Mouse (Mus musculus) heart, postnatal 0 days (tissue): ENCODE results near the gene Ppp2r3a. TPM values are rescaled to one million over a fixed set of nuclear protein-coding genes. Genes with fewer than 3 reads are reported as not detected.

ENCODE experiments used
- ATAC-seq: fragments of 200-750 bp; cut with Nextera tagmentation; 2 replicates; pipeline ENCODE4 v1.8.0; 2017; ENCODE audit warnings: low read depth, moderate number of reproducible peaks, moderate library complexity; ENCODE audit not compliant: insufficient read depth
- DNase-seq: peaks from one replicate; pipeline ENCODE4 v3.0.0-alpha.2; 2016; ENCODE audit warnings: low spot score
- H3K27ac ChIP-seq: fragments of 300-500 bp; sonication (generic); 2 replicates; pipeline ENCODE4 v1.5.1; 2014; ENCODE audit warnings: low read depth, mild to moderate bottlenecking
- H3K27me3 ChIP-seq: fragments of 300-500 bp; sonication (generic); 2 replicates; pipeline ENCODE4 v1.6.1; 2014; ENCODE audit warnings: low read length, mixed read lengths; ENCODE audit not compliant: control insufficient read depth, insufficient read depth
- H3K36me3 ChIP-seq: fragments of 300-500 bp; sonication (generic); replicated peaks from 2 replicates; pipeline ENCODE4 v1.6.1; 2014; ENCODE audit warnings: low read length, mixed read lengths; ENCODE audit not compliant: control insufficient read depth, insufficient read depth
- H3K4me1 ChIP-seq: fragments of 300-500 bp; sonication (generic); 2 replicates; pipeline ENCODE4 v1.6.1; 2014; ENCODE audit warnings: antibody characterized with exemption; ENCODE audit not compliant: control insufficient read depth, insufficient read depth
- H3K4me2 ChIP-seq: fragments of 300-500 bp; sonication (generic); 2 replicates; pipeline ENCODE4 v1.6.1; 2014; ENCODE audit warnings: low read depth, mild to moderate bottlenecking, low read length, moderate library complexity
- H3K4me3 ChIP-seq: fragments of 300-500 bp; sonication (generic); 2 replicates; pipeline ENCODE4 v1.5.1; 2014; ENCODE audit warnings: low read depth, low read length
- H3K9ac ChIP-seq: fragments of 300-500 bp; sonication (generic); replicated peaks from 2 replicates; pipeline ENCODE4 v1.6.1; 2014; ENCODE audit warnings: low read depth, low read length, mixed read lengths
- H3K9me3 ChIP-seq: fragments of 300-500 bp; sonication (generic); replicated peaks from 2 replicates; pipeline ENCODE4 v1.6.1; 2016; ENCODE audit warnings: low read length; ENCODE audit not compliant: control insufficient read depth
- CTCF ChIP-seq: IDR thresholded peaks from 2 replicates; pipeline ENCODE4 v1.5.1; 2016; ENCODE audit warnings: antibody characterized with exemption, control low read depth, low read depth
- EP300 ChIP-seq: IDR thresholded peaks from 2 replicates; pipeline ENCODE4 v1.6.1; 2016; ENCODE audit warnings: antibody characterized with exemption, low read depth
- WGBS: fragments of 180-500 bp; shearing (Covaris S2); extraction: QIAGEN DNeasy Blood & Tissue Kit; methylation state at CpG from one replicate; pipeline ENCODE4 v1.1.7; 2014; 5-methylcytosine and 5-hydroxymethylcytosine counted together
- polyA plus RNA-seq: library from polyadenylated mRNA; unstranded; fragments of >200 nt; fragmentation: Nextera tagmentation; extraction: Ambion mirVana; gene quantifications from 2 replicates; pipeline ENCODE4 v1.2.1, GENCODE M21; 2015
- total RNA-seq: library from RNA; depleted of rRNA; stranded (reverse); fragments of >200 nt; gene quantifications from 2 replicates; pipeline ENCODE4 v1.2.3, GENCODE M21; 2014; ENCODE audit warnings: low replicate concordance; rRNA removed

Ppp2r3a gene
- total and polyA plus RNA-seq, 2 experiments from 2014 or later, result 63.3 to 99.0 TPM

GRCm38 (mm10) chr9:101065076-101065602 lies 186.5 kb downstream of the Ppp2r3a start:
- no peak overlapping the region for H3K4me2 ChIP-seq
- no peaks in the 10 kb centered on the region for H3K4me1 ChIP-seq
- WGBS, result 86% methylated on average over 3 of the region's 3 CpGs
- H3K9ac ChIP-seq, result no peak overlapping the region
- no peaks in the 10 kb centered on the region for H3K27me3 ChIP-seq
- ATAC-seq, result no peak
- H3K36me3 ChIP-seq, result no peaks in the 10 kb centered on the region
- no peak for DNase-seq
- no peaks in the 10 kb centered on the region for H3K9me3 ChIP-seq
- no peak overlapping the region for H3K27ac ChIP-seq
- TF ChIP-seq CTCF, result no peak
- TF ChIP-seq EP300, result no peak
- H3K4me3 ChIP-seq, result no peak overlapping the region

GRCm38 (mm10) chr9:101062253-101062780 lies 189.3 kb downstream of the Ppp2r3a start:
- ATAC-seq (no peak), DNase-seq (no peak)
- no peaks in the 10 kb centered on the region for H3K36me3 ChIP-seq
- H3K4me1 ChIP-seq, result no peaks in the 10 kb centered on the region
- H3K4me2 ChIP-seq, result no peak overlapping the region
- H3K9ac ChIP-seq, result no peak overlapping the region
- H3K27me3 ChIP-seq, result no peaks in the 10 kb centered on the region
- no peak overlapping the region for H3K27ac ChIP-seq
- H3K9me3 ChIP-seq, result no peaks in the 10 kb centered on the region
- H3K4me3 ChIP-seq, result no peak overlapping the region
- TF ChIP-seq CTCF (no peak), EP300 (no peak)
- WGBS, result 73% methylated on average over 6 of the region's 6 CpGs

DNA sequence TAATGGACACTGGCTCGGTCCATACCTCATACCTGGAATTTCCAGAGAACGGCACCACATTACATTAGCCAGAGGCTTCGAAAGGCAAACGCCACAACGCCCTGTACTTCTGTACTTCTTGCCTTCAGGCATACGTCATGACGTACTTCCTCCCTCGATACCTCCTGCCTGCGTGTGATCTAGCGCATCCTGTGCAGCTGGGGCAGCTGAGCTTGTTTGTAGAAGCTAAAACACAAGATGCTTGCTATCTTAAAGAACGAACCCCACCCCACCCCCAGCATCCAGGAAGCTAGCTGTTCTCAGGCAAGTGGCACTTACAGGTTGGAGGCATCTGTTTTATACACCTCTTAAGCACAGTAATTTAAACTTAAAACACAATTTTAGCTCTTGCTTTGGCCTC lies 190.6 kb downstream of the Ppp2r3a start:
- H3K4me1 ChIP-seq, result no peaks in the 10 kb centered on the region
- H3K4me2 ChIP-seq, result no peak overlapping the region
- DNase-seq (no peak), ATAC-seq (no peak)
- H3K27ac ChIP-seq, result peak overlapping the region; percentile 30; the same call in 1 of the 2 replicates
- WGBS, result 73% methylated on average over 11 of the region's 11 CpGs
- H3K9me3 ChIP-seq, result no peaks in the 10 kb centered on the region
- H3K27me3 ChIP-seq, result no peaks in the 10 kb centered on the region
- H3K9ac ChIP-seq, result no peak overlapping the region
- H3K36me3 ChIP-seq, result no peaks in the 10 kb centered on the region
- H3K4me3 ChIP-seq, result no peak overlapping the region
- TF ChIP-seq EP300, result no peak
- TF ChIP-seq CTCF, result no peak

GRCm38 (mm10) chr9:101057156-101057555 lies 194.4 kb downstream of the Ppp2r3a start:
- Histone ChIP-seq H3K27ac (no peak overlapping the region), H3K9ac (no peak overlapping the region), H3K36me3 (no peaks in the 10 kb centered on the region), H3K4me1 (no peaks in the 10 kb centered on the region), H3K4me2 (no peak overlapping the region), H3K4me3 (no peak overlapping the region), H3K9me3 (no peaks in the 10 kb centered on the region), H3K27me3 (no peaks in the 10 kb centered on the region)
- no peak for TF ChIP-seq CTCF
- TF ChIP-seq EP300, result no peak
- ATAC-seq (no peak), DNase-seq (no peak)
- WGBS, result 92% methylated on average over 4 of the region's 4 CpGs

Other genes with a start within 250 kb of the Ppp2r3a start
- gene Pccb, start 216.9 kb downstream of the Ppp2r3a start, total RNA-seq, result 80.8 and 80.9 TPM in 2 replicates
- 30.5 and 32.2 TPM in 2 replicates for gene Pccb, start 216.9 kb downstream of the Ppp2r3a start, polyA plus RNA-seq
- 14.3 and 17.8 TPM in 2 replicates for gene Msl2, start 177.7 kb downstream of the Ppp2r3a start, total RNA-seq
- 2.6 and 3.0 TPM in 2 replicates for gene Msl2, start 177.7 kb downstream of the Ppp2r3a start, polyA plus RNA-seq